Comparison of ENCODE assay signal across 18 mouse cellular contexts in genomic region chr1:35806731-35807130, GRCm38 (mm10).
DNase-seq lines count a peak whose midpoint lies in the region; ATAC-seq and TF ChIP-seq lines count a peak whose summit lies in the region.
"Had no signal": no experiment of that assay in that cellular context is flagged by ENCODE, and none has a peak within 500 bp of the region (broad histone marks: within the 10 kb centered on the region; RNA-seq: fewer than 3 reads in every experiment).

No protein-coding gene starts in this region.

- H3K4me2 ChIP-seq in midbrain, embryonic 11.5 days = no peak overlapping the region
- no peak overlapping the region for H3K4me2 ChIP-seq in midbrain, embryonic 13.5 days (replicated peaks)
- no peak overlapping the region for H3K4me2 ChIP-seq in embryonic facial prominence, embryonic 15.5 days (replicated peaks)
- peak overlapping the region; percentile 53 for H3K4me2 ChIP-seq in myocyte (ENCODE audit: low read depth)
- H3K4me2 ChIP-seq: heart, embryonic 13.5 days; liver, embryonic 11.5 days; midbrain, embryonic 15.5 days; neural tube, embryonic 12.5 days had no signal

- no peak overlapping the region for H3K9ac ChIP-seq in midbrain, embryonic 11.5 days (ENCODE audit: low read length)
- no peak overlapping the region for H3K9ac ChIP-seq in midbrain, embryonic 13.5 days (replicated peaks)
- no peak overlapping the region for H3K9ac ChIP-seq in embryonic facial prominence, embryonic 15.5 days
- H3K9ac ChIP-seq: heart, embryonic 13.5 days; midbrain, embryonic 15.5 days; neural tube, embryonic 12.5 days had no signal

- DNase-seq in heart, adult 11 months = peak; percentile 57
- DNase-seq in heart, embryonic 10.5 days (ENCODE audit: low spot score) = no peak
- peak; percentile 14 for DNase-seq in midbrain, embryonic 11.5 days (ENCODE audit: low spot score, missing footprints)
- DNase-seq in right cerebral cortex, postnatal 36 days (ENCODE audit: low spot score in 2 of 2) = no peak
- DNase-seq in spleen, postnatal 10 days (ENCODE audit: low spot score in 2 of 2) = no peak
- DNase-seq: cerebellum, adult 18-20 months; kidney, adult 8-10 months; layer of hippocampus, adult 9-11 months; lung, postnatal 4 days; thymus, postnatal 36 days had no signal

- H3K36me3 ChIP-seq in heart, embryonic 10.5 days = no peaks in the 10 kb centered on the region
- no peaks in the 10 kb centered on the region for H3K36me3 ChIP-seq in midbrain, embryonic 11.5 days (ENCODE audit: control insufficient read depth, insufficient read depth, low read length)
- no peaks in the 10 kb centered on the region for H3K36me3 ChIP-seq in midbrain, embryonic 13.5 days
- H3K36me3 ChIP-seq in embryonic facial prominence, embryonic 15.5 days = no peaks in the 10 kb centered on the region
- no peaks in the 10 kb centered on the region for H3K36me3 ChIP-seq in myocyte (ENCODE audit: control insufficient read depth, insufficient read depth)
- H3K36me3 ChIP-seq: heart, embryonic 13.5 days; midbrain, embryonic 15.5 days; neural tube, embryonic 12.5 days had no signal

- 0 out of 2 replicates have a peak, but pooled peaks cover 3% of the 10 kb centered on the region for H3K4me1 ChIP-seq in heart, embryonic 10.5 days
- no peaks in the 10 kb centered on the region for H3K4me1 ChIP-seq in midbrain, embryonic 11.5 days (ENCODE audit: control insufficient read depth, insufficient read depth, low read length)
- H3K4me1 ChIP-seq in midbrain, embryonic 13.5 days (replicated peaks) = no peaks in the 10 kb centered on the region
- peaks cover 10% of the 10 kb centered on the region for H3K4me1 ChIP-seq in embryonic facial prominence, embryonic 15.5 days
- H3K4me1 ChIP-seq: midbrain, embryonic 15.5 days had no signal

- H3K27me3 ChIP-seq in heart, embryonic 10.5 days (ENCODE audit: insufficient read depth, poor library complexity, severe bottlenecking) = no peaks in the 10 kb centered on the region
- no peaks in the 10 kb centered on the region for H3K27me3 ChIP-seq in midbrain, embryonic 11.5 days (ENCODE audit: control insufficient read depth, insufficient read depth, low read length)
- no peaks in the 10 kb centered on the region for H3K27me3 ChIP-seq in midbrain, embryonic 13.5 days
- no peaks in the 10 kb centered on the region for H3K27me3 ChIP-seq in embryonic facial prominence, embryonic 15.5 days
- H3K27me3 ChIP-seq in myocyte (ENCODE audit: control insufficient read depth, insufficient read depth, insufficient read length) = no peaks in the 10 kb centered on the region
- H3K27me3 ChIP-seq: heart, embryonic 13.5 days; midbrain, embryonic 15.5 days; neural tube, embryonic 12.5 days had no signal

- no peaks in the 10 kb centered on the region for H3K9me3 ChIP-seq in heart, embryonic 10.5 days
- no peaks in the 10 kb centered on the region for H3K9me3 ChIP-seq in midbrain, embryonic 11.5 days (ENCODE audit: control insufficient read depth, low read length)
- H3K9me3 ChIP-seq in midbrain, embryonic 13.5 days = no peaks in the 10 kb centered on the region
- no peaks in the 10 kb centered on the region for H3K9me3 ChIP-seq in embryonic facial prominence, embryonic 15.5 days (replicated peaks)
- H3K9me3 ChIP-seq: midbrain, embryonic 15.5 days; neural tube, embryonic 12.5 days had no signal

- H3ac ChIP-seq in myocyte (ENCODE audit: control insufficient read depth, insufficient read length) = no peak overlapping the region

- WGBS in heart, embryonic 10.5 days = 15% methylated on average over 1 of the region's 1 CpGs
- 50% methylated on average over 1 of the region's 1 CpGs for WGBS in midbrain, embryonic 11.5 days
- 35% methylated on average over 1 of the region's 1 CpGs for WGBS in midbrain, embryonic 13.5 days
- 9% methylated on average over 1 of the region's 1 CpGs for WGBS in embryonic facial prominence, embryonic 15.5 days

- no peak for ATAC-seq in midbrain, embryonic 11.5 days (ENCODE audit: low FRiP score)
- no peak for ATAC-seq in midbrain, embryonic 13.5 days
- no peak for ATAC-seq in embryonic facial prominence, embryonic 15.5 days (ENCODE audit: insufficient number of reproducible peaks, low FRiP score, low TSS enrichment, low read depth)
- ATAC-seq: midbrain, embryonic 15.5 days had no signal

- no peak overlapping the region for H3K4me3 ChIP-seq in heart, embryonic 10.5 days
- no peak overlapping the region for H3K4me3 ChIP-seq in midbrain, embryonic 11.5 days (ENCODE audit: low read depth, low read length)
- H3K4me3 ChIP-seq in midbrain, embryonic 13.5 days (replicated peaks) = no peak overlapping the region
- H3K4me3 ChIP-seq in embryonic facial prominence, embryonic 15.5 days (replicated peaks) = no peak overlapping the region
- H3K4me3 ChIP-seq in myocyte = no peak overlapping the region
- H3K4me3 ChIP-seq: erythroblast, embryonic 14.5 days; heart, embryonic 13.5 days; midbrain, embryonic 15.5 days; neural tube, embryonic 12.5 days had no signal

- no peak for TF ChIP-seq POLR2A in myocyte (IDR thresholded peaks at IDR 0.05; ENCODE audit: insufficient read length, low read depth)

- no peaks in the 10 kb centered on the region for H3K79me2 ChIP-seq in myocyte (ENCODE audit: control insufficient read depth, insufficient read depth)

- no peak overlapping the region for H3K27ac ChIP-seq in heart, embryonic 10.5 days
- no peak overlapping the region for H3K27ac ChIP-seq in midbrain, embryonic 11.5 days (ENCODE audit: low read depth, low read length)
- H3K27ac ChIP-seq in midbrain, embryonic 13.5 days = no peak overlapping the region
- peak overlapping the region; percentile 48; the same call in 1 of the 2 replicates for H3K27ac ChIP-seq in embryonic facial prominence, embryonic 15.5 days (replicated peaks)
- H3K27ac ChIP-seq: heart, embryonic 13.5 days; midbrain, embryonic 15.5 days; neural tube, embryonic 12.5 days had no signal

TF ChIP-seq in myocyte, 11 proteins besides CTCF, POLR2A, EP300 and RAD21:
- TF ChIP-seq MYOG (IDR thresholded peaks at IDR 0.05; ENCODE audit: control insufficient read depth in 1 of 3, insufficient read depth in 1 of 3, insufficient read length in 2 of 3, low read depth in 2 of 3) = peak in 2 of 3 experiments; percentile 63 to 79
- peak; percentile 52 for TF ChIP-seq TCF12 (IDR thresholded peaks at IDR 0.05; ENCODE audit: insufficient read depth, poor library complexity, severe bottlenecking)
- TF ChIP-seq POLR2AphosphoS2 (IDR thresholded peaks at IDR 0.05; ENCODE audit: insufficient read length, low read depth) = no peak
- TF ChIP-seq REST (IDR thresholded peaks at IDR 0.05; ENCODE audit: insufficient read depth, insufficient read length) = no peak
- TF ChIP-seq MYOD1 (IDR thresholded peaks at IDR 0.05; ENCODE audit: control insufficient read depth in 1 of 3, insufficient read length in 2 of 3, low read depth in 2 of 3) = peak in 2 of 3 experiments; percentile 73 to 87

Comparison
In these comparisons a context has a peak if more than half of its experiments do, and no peak if none do; other contexts are left out.
1. DNase-seq: peak in heart, adult 11 months (single experiment) and midbrain, embryonic 11.5 days (single experiment); none in heart, embryonic 10.5 days (single experiment), right cerebral cortex, postnatal 36 days (0 of 2) and spleen, postnatal 10 days (0 of 2).